Mouse (Mus musculus) stomach, postnatal 0 days (tissue): ENCODE measurements around the gene Cacna2d3. TPM values are rescaled to one million over a fixed set of nuclear protein-coding genes. Genes with fewer than 3 reads are reported as not detected.

ENCODE experiments used
- ATAC-seq: fragments of 200-750 bp; cut with Nextera tagmentation; 2 replicates; pipeline ENCODE4 v1.8.0; 2017; ENCODE audit not compliant: low FRiP score, low TSS enrichment
- DNase-seq: peaks from one replicate; pipeline ENCODE4 v3.0.0-alpha.2; 2016; ENCODE audit warnings: low spot score
- H3K27ac ChIP-seq: fragments of 300-500 bp; sonication (generic); replicated peaks from 2 replicates; pipeline ENCODE4 v1.5.1; 2014; ENCODE audit warnings: mild to moderate bottlenecking, control low read depth
- H3K27me3 ChIP-seq: fragments of 300-500 bp; sonication (generic); 2 replicates; pipeline ENCODE4 v1.6.1; 2014; ENCODE audit warnings: low read length; ENCODE audit not compliant: control insufficient read depth, insufficient read depth
- H3K36me3 ChIP-seq: fragments of 300-500 bp; sonication (generic); 2 replicates; pipeline ENCODE4 v1.6.1; 2014; ENCODE audit warnings: low read length, mixed read lengths; ENCODE audit not compliant: control insufficient read depth, insufficient read depth
- H3K4me1 ChIP-seq: fragments of 300-500 bp; sonication (generic); replicated peaks from 2 replicates; pipeline ENCODE4 v1.6.1; 2014; ENCODE audit warnings: antibody characterized with exemption; ENCODE audit not compliant: control insufficient read depth, insufficient read depth
- H3K4me2 ChIP-seq: fragments of 300-500 bp; sonication (generic); replicated peaks from 2 replicates; pipeline ENCODE4 v1.6.1; 2014; ENCODE audit warnings: low read depth, mild to moderate bottlenecking, control low read depth, moderate library complexity
- H3K4me3 ChIP-seq: fragments of 300-500 bp; sonication (generic); 2 replicates; pipeline ENCODE4 v1.5.1; 2014; ENCODE audit warnings: low read depth, low read length, control low read depth
- H3K9ac ChIP-seq: fragments of 300-500 bp; sonication (generic); 2 replicates; pipeline ENCODE4 v1.6.1; 2014; ENCODE audit warnings: mild to moderate bottlenecking, low read length, control low read depth, mixed read lengths
- H3K9me3 ChIP-seq: fragments of 300-500 bp; sonication (generic); 2 replicates; pipeline ENCODE4 v1.6.1; 2016; ENCODE audit warnings: low read length; ENCODE audit not compliant: control insufficient read depth
- CTCF ChIP-seq: IDR thresholded peaks from 2 replicates; pipeline ENCODE4 v1.5.1; 2016; ENCODE audit warnings: antibody characterized with exemption, low read depth, mild to moderate bottlenecking, moderate library complexity
- EP300 ChIP-seq: optimal IDR thresholded peaks from 2 replicates; pipeline ENCODE3; 2016; ENCODE audit warnings: antibody characterized with exemption
- WGBS: fragments of 180-500 bp; shearing (Covaris S2); extraction: QIAGEN DNeasy Blood & Tissue Kit; methylation state at CpG from one replicate; pipeline ENCODE4 v1.1.7; 2014; 5-methylcytosine and 5-hydroxymethylcytosine counted together
- polyA plus RNA-seq: library from polyadenylated mRNA; unstranded; fragments of >200 nt; fragmentation: Nextera tagmentation; extraction: Ambion mirVana; gene quantifications from 2 replicates; pipeline ENCODE4 v1.2.1, GENCODE M21; 2015

Cacna2d3 gene
- polyA plus RNA-seq, 1 experiment from 2014 or later = 0.98 TPM

DNA sequence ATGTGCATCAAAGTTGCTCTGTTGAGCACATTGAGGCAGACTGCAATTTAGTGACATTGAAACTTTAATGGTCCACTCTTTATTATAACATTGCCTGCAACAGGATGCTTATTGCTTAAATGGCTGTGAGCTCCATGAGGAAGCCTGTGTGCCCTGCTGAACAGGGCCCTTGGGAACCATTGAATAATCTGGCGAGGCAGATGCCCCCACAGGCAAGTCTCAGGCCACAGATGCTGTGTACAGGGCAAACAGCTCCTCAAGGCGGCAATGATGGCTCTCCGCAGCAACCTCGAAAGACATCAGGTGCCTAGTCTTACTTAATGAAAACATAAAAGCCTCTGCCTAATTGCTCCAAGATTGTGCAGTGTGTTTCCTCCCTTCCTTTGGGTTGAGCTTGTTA, 371.0 kb downstream of the Cacna2d3 start:
- DNase-seq (no peak), ATAC-seq (no peak)
- Histone ChIP-seq H3K4me2 (no peak overlapping the region), H3K4me3 (no peak overlapping the region), H3K27ac (no peak overlapping the region), H3K27me3 (no peaks in the 10 kb centered on the region), H3K9me3 (no peaks in the 10 kb centered on the region), H3K4me1 (no peaks in the 10 kb centered on the region), H3K36me3 (no peaks in the 10 kb centered on the region), H3K9ac (no peak overlapping the region)
- 80% methylated on average over 4 of the region's 4 CpGs for WGBS
- no peak for TF ChIP-seq CTCF
- no peak for TF ChIP-seq EP300

DNA sequence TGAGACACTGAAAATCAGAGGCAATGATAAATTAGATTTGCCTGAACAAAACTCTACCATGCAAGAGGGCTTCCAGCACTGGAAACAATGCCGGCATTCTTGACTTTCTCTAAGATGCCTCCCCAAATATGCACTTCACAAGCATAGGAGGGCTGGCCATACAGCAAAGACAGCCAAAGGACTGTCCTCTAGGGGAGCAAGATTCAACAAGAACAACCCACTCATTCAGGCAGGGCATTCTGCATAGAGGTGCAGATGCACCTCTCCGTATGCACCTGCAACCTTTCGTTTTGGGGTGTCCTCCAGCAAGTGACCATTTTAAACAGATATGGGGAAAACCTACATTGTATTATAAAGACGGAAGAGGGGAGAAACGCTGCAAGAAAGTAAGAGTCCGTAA, 380.1 kb downstream of the Cacna2d3 start:
- H3K4me2 ChIP-seq = no peak overlapping the region
- H3K4me1 ChIP-seq = no peaks in the 10 kb centered on the region
- H3K27me3 ChIP-seq = no peaks in the 10 kb centered on the region
- 86% methylated on average over 6 of the region's 6 CpGs for WGBS
- no peak overlapping the region for H3K4me3 ChIP-seq
- no peak for TF ChIP-seq CTCF
- no peak overlapping the region for H3K9ac ChIP-seq
- H3K9me3 ChIP-seq = no peaks in the 10 kb centered on the region
- no peaks in the 10 kb centered on the region for H3K36me3 ChIP-seq
- DNase-seq (no peak), ATAC-seq (no peak)
- H3K27ac ChIP-seq = no peak overlapping the region

DNA sequence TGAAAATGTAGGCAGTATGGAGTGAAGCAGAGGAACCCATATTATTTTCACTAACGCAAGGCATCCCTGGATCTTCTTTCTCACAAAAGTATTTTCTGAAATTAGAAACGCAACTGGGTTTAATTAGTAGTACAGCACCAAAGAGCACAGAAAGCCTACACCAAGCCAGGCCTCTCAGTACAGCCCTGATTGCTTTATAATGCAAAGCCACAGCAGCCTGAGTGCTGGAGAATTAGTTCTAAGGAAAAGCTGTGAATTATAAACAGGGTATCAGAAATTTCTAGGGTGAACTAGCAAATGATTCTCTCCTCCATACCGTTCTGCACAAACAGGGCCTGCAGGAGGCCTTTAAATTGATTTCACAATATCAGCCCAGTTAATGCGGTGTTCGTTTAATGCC, 380.9 kb downstream of the Cacna2d3 start:
- DNase-seq = no peak
- H3K27me3 ChIP-seq = no peaks in the 10 kb centered on the region
- no peaks in the 10 kb centered on the region for H3K4me1 ChIP-seq
- H3K9ac ChIP-seq = no peak overlapping the region
- WGBS = 84% methylated on average over 5 of the region's 5 CpGs
- no peak for ATAC-seq
- H3K4me3 ChIP-seq = no peak overlapping the region
- no peak for TF ChIP-seq EP300
- TF ChIP-seq CTCF = no peak
- H3K36me3 ChIP-seq = no peaks in the 10 kb centered on the region
- H3K27ac ChIP-seq = no peak overlapping the region
- H3K4me2 ChIP-seq = no peak overlapping the region
- H3K9me3 ChIP-seq = no peaks in the 10 kb centered on the region

DNA sequence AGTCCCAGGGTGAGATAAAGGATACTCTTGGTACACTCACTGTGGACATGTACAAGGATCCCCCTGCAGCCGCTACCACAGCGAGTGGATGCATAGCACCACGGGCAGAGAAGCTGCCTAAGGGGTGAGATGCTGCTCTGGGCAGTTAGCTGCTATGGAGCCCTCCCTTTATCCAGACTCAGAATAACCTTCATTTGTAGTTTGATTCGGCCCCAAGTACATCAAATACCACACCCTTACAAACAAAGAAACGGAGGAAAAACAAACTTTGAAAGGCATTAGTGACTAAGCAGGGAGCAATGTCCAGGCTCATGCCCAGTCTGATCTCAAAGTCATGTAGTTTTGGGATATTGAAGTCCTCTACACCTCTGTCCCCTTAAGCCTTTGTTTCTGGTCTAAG, 386.8 kb downstream of the Cacna2d3 start:
- peak; percentile 53 for ATAC-seq

GRCm38 (mm10) chr14:29334216-29334615, 387.4 kb downstream of the Cacna2d3 start:
- Histone ChIP-seq H3K4me3 (no peak overlapping the region), H3K9ac (no peak overlapping the region), H3K4me1 (no peaks in the 10 kb centered on the region), H3K27ac (no peak overlapping the region), H3K9me3 (no peaks in the 10 kb centered on the region), H3K4me2 (no peak overlapping the region), H3K27me3 (no peaks in the 10 kb centered on the region), H3K36me3 (no peaks in the 10 kb centered on the region)
- ATAC-seq = no peak
- TF ChIP-seq CTCF (no peak), EP300 (no peak)
- WGBS = 91% methylated on average over 2 of the region's 2 CpGs
- DNase-seq = no peak

More for the DNA sequence above, 386.8 kb downstream of the Cacna2d3 start:
- Histone ChIP-seq H3K9ac (no peak overlapping the region), H3K36me3 (no peaks in the 10 kb centered on the region), H3K27ac (no peak overlapping the region), H3K4me1 (no peaks in the 10 kb centered on the region), H3K4me3 (no peak overlapping the region), H3K4me2 (no peak overlapping the region), H3K9me3 (no peaks in the 10 kb centered on the region), H3K27me3 (no peaks in the 10 kb centered on the region)
- DNase-seq = peak; percentile 15
- WGBS = 63% methylated on average over 5 of the region's 5 CpGs
- TF ChIP-seq EP300 = no peak
- TF ChIP-seq CTCF = no peak

- no peak for TF ChIP-seq CTCF
- no peak for TF ChIP-seq EP300
- no peak overlapping the region for H3K27ac ChIP-seq
- ATAC-seq (no peak), DNase-seq (no peak)
- no peaks in the 10 kb centered on the region for H3K36me3 ChIP-seq
- no peaks in the 10 kb centered on the region for H3K9me3 ChIP-seq
- H3K4me3 ChIP-seq = no peak overlapping the region
- no peaks in the 10 kb centered on the region for H3K4me1 ChIP-seq
- H3K9ac ChIP-seq = no peak overlapping the region
- no peak overlapping the region for H3K4me2 ChIP-seq
- no peaks in the 10 kb centered on the region for H3K27me3 ChIP-seq
- 85% methylated on average over 5 of the region's 5 CpGs for WGBS
Observed at GRCm38 (mm10) chr14:29324430-29324782, 397.3 kb downstream of the Cacna2d3 start.
